Mouse (Mus musculus): Measurements from ENCODE around the gene Vps4a.

GRCm38 (mm10) chr8:107056076-107056972 is 25.3 kb downstream of the Vps4a start, which contains the start of the genes Cog8 and Nip7:
- TF ChIP-seq CTCF (conservative IDR thresholded peaks at IDR 0.05; ENCODE audit: low read length) (no peak), NANOG (IDR thresholded peaks at IDR 0.05; ENCODE audit: borderline replicate concordance, low read length) (no peak)
